ENCODE assay signal across 15 mouse cellular contexts in genomic region chr7:97707123-97707522, GRCm38 (mm10). TPM values are rescaled to one million over a fixed set of nuclear protein-coding genes. Genes with fewer than 3 reads are reported as not detected.
DNase-seq lines count a peak whose midpoint lies in the region; TF ChIP-seq lines count a peak whose summit lies in the region.
"Had no signal": no experiment of that assay in that cellular context is flagged by ENCODE, and none has a peak within 500 bp of the region (broad histone marks: within the 10 kb centered on the region; RNA-seq: fewer than 3 reads in every experiment).

No protein-coding gene starts in this region.

- intact Hi-C loops in gastrocnemius, postnatal 36 days (cut with DNase I), result no loop called here

- no peak for TF ChIP-seq CTCF in layer of hippocampus, adult 2 months (conservative IDR thresholded peaks at IDR 0.05)

- peak overlapping the region; percentile 85 for H3K27ac ChIP-seq in layer of hippocampus, adult 2 months
- H3K27ac ChIP-seq: embryonic facial prominence, embryonic 13.5 days; forebrain, embryonic 10.5 days; heart, embryonic 13.5 days had no signal

- DNase-seq in gastrocnemius, postnatal 10 days, result peak; percentile 23
- DNase-seq in gastrocnemius, postnatal 36 days, result no peak
- no peak for DNase-seq in layer of hippocampus, adult 2 months (ENCODE audit: low spot score in 2 of 2)
- DNase-seq in layer of hippocampus, adult 9-10 months (ENCODE audit: low spot score), result no peak
- peak; percentile 36 for DNase-seq in cerebellum, adult 8-10 months
- DNase-seq in cerebellum, postnatal 36 days, result peak; percentile 49 to 51
- DNase-seq in frontal cortex, postnatal 25 days (ENCODE audit: low spot score in 2 of 2), result no peak
- DNase-seq in adipocyte (ENCODE audit: low spot score), result no peak
- DNase-seq: lung, adult 18-20 months; lung, postnatal 36 days; midbrain, embryonic 14.5 days; thymus, postnatal 36 days had no signal

- H3K4me3 ChIP-seq in layer of hippocampus, adult 2 months, result no peak overlapping the region
- H3K4me3 ChIP-seq: embryonic facial prominence, embryonic 13.5 days; forebrain, embryonic 10.5 days; heart, embryonic 13.5 days had no signal

RNA-seq across cellular contexts. Expression of gene Clns1a, which starts 10.7 kb away (rescaled TPM):
- 10 to 100 TPM; 43.3 to 46.5 TPM for total RNA-seq in gastrocnemius, postnatal 10 days (2021)
- total RNA-seq in gastrocnemius, postnatal 36 days (2021), result 10 to 100 TPM; 27.3 to 31.3 TPM
- total RNA-seq in layer of hippocampus, adult 2 months (2021), result 10 to 100 TPM; 91.0 to 94.3 TPM

RNA-seq across cellular contexts. Expression of gene Aqp11, which starts 31.0 kb away (rescaled TPM):
- total RNA-seq in gastrocnemius, postnatal 10 days (2021), result 1 to 10 TPM; 2.0 to 2.7 TPM
- total RNA-seq in gastrocnemius, postnatal 36 days (2021), result 1 to 10 TPM in 1 of 2 experiments, under 1 TPM in 1; 0.74 to 2.2 TPM
- 10 to 100 TPM; 37.7 to 38.9 TPM for total RNA-seq in layer of hippocampus, adult 2 months (2021)

Comparison
In these comparisons a context has a peak if more than half of its experiments do, and no peak if none do; other contexts are left out.
1. DNase-seq: peak in gastrocnemius, postnatal 10 days (single experiment), cerebellum, adult 8-10 months (single experiment) and cerebellum, postnatal 36 days (2 of 2); none in gastrocnemius, postnatal 36 days (0 of 2), layer of hippocampus, adult 2 months (0 of 2), layer of hippocampus, adult 9-10 months (single experiment), frontal cortex, postnatal 25 days (0 of 2) and adipocyte (single experiment).
2. RNA of gene Aqp11, which starts 31.0 kb away (total RNA-seq): 37.7 to 38.9 TPM in layer of hippocampus, adult 2 months; 2.0 to 2.7 TPM in gastrocnemius, postnatal 10 days and 0.74 to 2.2 TPM in gastrocnemius, postnatal 36 days; every median in the first group is over 10 times any median in the second.